Mouse (Mus musculus): ENCODE measurements at regions not wholly inside any gene's neighbourhood (a gene's known extent, or its start where the extent isn't known, plus 50 kb on each side); places are given as distances from the start of the nearest gene placed in this dataset.

GRCm38 (mm10) chr14:14574851-14575250 lies 127.2 kb upstream of the Slc4a7 start:
- TF ChIP-seq POLR2A (IDR thresholded peaks at IDR 0.05; ENCODE audit: low read depth, low read length): no peak
- TF ChIP-seq CTCF (conservative IDR thresholded peaks at IDR 0.05; ENCODE audit: insufficient read depth, insufficient read length, low read depth, low read length): no peak
